Mouse (Mus musculus): Measurements from ENCODE around the gene Dcdc2b. TPM values are rescaled to one million over a fixed set of nuclear protein-coding genes. Genes with fewer than 3 reads are reported as not detected.
A peak's percentile ranks its signal among the peaks of the same experiment; 100 is the strongest.

Gene Dcdc2b
- polyA plus RNA-seq, 1 experiment from 2014 or later = 3.0 TPM

DNA sequence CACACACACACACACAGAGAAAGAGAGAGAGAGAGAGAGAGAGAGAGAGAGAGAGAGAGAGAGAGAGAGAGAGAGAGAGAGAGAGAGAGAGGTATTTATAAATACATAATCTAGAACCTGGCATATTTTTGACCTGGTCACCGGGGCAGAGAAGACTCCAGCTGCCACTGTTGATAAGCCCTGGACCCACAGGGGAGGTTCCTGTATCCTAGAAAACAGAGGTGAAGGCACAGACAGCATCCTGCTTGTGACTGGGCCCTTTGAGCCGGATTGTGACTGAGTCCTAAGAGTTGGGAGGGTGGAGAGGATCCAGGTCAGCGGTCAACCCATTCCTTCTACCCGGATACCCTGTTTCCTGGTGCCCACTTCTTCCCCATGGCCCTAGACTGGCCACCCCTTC, 25.2 kb downstream of the Dcdc2b start:
- H3K27me3 ChIP-seq (ENCODE audit: control insufficient read depth, insufficient read depth, low read length) = no peaks in the 10 kb centered on the region
- no peak overlapping the region for H3K4me3 ChIP-seq (replicated peaks; ENCODE audit: low read length)
- H3K9ac ChIP-seq (ENCODE audit: low read length) = no peak overlapping the region
- no peaks in the 10 kb centered on the region for H3K9me3 ChIP-seq (replicated peaks; ENCODE audit: control insufficient read depth, low read length)
- 73% methylated on average over 4 of the region's 4 CpGs for WGBS
- no peak for ATAC-seq (ENCODE audit: insufficient read depth, low FRiP score)
- H3K36me3 ChIP-seq (ENCODE audit: control insufficient read depth, insufficient read depth, low read length) = peaks cover 20% of the 10 kb centered on the region
- no peaks in the 10 kb centered on the region for H3K4me1 ChIP-seq (ENCODE audit: control insufficient read depth, insufficient read depth, low read length)
- H3K4me2 ChIP-seq (ENCODE audit: low read depth, low read length) = no peak overlapping the region
- no peak overlapping the region for H3K27ac ChIP-seq (ENCODE audit: low read length)

DNA sequence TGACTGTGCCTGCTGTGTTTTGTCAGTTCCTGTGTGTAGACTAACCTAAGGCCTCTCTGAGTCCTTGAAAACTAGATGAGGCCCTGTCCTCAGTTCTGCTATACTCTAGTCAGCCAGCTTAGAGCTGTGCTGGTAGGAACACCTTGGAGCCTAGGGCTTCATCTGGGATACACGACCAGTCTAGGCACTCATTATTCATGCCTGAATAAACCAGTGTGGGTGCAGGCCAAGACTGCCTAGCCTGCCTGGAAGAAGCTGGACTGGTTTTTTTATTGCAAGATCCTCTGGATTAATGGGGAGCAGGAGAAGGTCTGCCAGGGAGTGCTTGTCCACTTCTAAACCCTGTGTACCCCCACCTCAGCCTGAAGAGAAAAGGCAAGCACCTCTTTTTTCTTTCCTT, 27.1 kb downstream of the Dcdc2b start:
- H3K27me3 ChIP-seq (ENCODE audit: control insufficient read depth, insufficient read depth, low read length) = no peaks in the 10 kb centered on the region
- no peaks in the 10 kb centered on the region for H3K9me3 ChIP-seq (replicated peaks; ENCODE audit: control insufficient read depth, low read length)
- peaks cover 17% of the 10 kb centered on the region for H3K36me3 ChIP-seq (ENCODE audit: control insufficient read depth, insufficient read depth, low read length)
- no peaks in the 10 kb centered on the region for H3K4me1 ChIP-seq (ENCODE audit: control insufficient read depth, insufficient read depth, low read length)
- no peak overlapping the region for H3K4me3 ChIP-seq (replicated peaks; ENCODE audit: low read length)
- no peak overlapping the region for H3K9ac ChIP-seq (ENCODE audit: low read length)
- ATAC-seq (ENCODE audit: insufficient read depth, low FRiP score) = no peak
- WGBS = 43% methylated on average over 1 of the region's 1 CpGs
- no peak overlapping the region for H3K27ac ChIP-seq (ENCODE audit: low read length)
- no peak overlapping the region for H3K4me2 ChIP-seq (ENCODE audit: low read depth, low read length)

DNA sequence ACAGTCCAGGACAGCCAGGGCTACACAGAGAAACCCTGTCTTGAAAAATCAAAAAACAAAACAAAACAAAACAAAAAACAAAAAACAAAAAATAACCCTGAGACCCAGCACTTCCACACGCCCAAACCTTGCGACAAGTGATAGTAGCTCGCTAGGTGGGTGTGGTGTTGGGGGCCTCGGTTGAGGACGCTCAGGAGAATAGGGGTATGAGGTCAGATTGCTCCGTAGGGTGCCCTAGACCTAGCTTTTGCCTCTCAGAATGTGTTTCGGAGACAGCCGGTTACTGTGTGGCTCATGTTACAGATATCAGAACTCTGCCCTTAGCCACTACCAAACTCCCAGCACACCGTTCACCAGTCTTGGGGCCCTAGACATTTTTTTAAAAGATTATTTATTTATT, 28.3 kb downstream of the Dcdc2b start:
- 80% methylated on average over 9 of the region's 9 CpGs for WGBS
- peaks cover 8% of the 10 kb centered on the region; the same call in 1 of the 2 replicates for H3K36me3 ChIP-seq (ENCODE audit: control insufficient read depth, insufficient read depth, low read length)
- no peak for ATAC-seq (ENCODE audit: insufficient read depth, low FRiP score)
- H3K9ac ChIP-seq (ENCODE audit: low read length) = 0 out of 2 replicates have a peak overlapping the region, but pooled peaks have one; percentile 76
- H3K9me3 ChIP-seq (replicated peaks; ENCODE audit: control insufficient read depth, low read length) = no peaks in the 10 kb centered on the region
- H3K27me3 ChIP-seq (ENCODE audit: control insufficient read depth, insufficient read depth, low read length) = no peaks in the 10 kb centered on the region
- peak overlapping the region; percentile 84 for H3K4me2 ChIP-seq (ENCODE audit: low read depth, low read length)
- H3K4me1 ChIP-seq (ENCODE audit: control insufficient read depth, insufficient read depth, low read length) = no peaks in the 10 kb centered on the region
- H3K27ac ChIP-seq (ENCODE audit: low read length) = no peak overlapping the region
- no peak overlapping the region for H3K4me3 ChIP-seq (replicated peaks; ENCODE audit: low read length)

DNA sequence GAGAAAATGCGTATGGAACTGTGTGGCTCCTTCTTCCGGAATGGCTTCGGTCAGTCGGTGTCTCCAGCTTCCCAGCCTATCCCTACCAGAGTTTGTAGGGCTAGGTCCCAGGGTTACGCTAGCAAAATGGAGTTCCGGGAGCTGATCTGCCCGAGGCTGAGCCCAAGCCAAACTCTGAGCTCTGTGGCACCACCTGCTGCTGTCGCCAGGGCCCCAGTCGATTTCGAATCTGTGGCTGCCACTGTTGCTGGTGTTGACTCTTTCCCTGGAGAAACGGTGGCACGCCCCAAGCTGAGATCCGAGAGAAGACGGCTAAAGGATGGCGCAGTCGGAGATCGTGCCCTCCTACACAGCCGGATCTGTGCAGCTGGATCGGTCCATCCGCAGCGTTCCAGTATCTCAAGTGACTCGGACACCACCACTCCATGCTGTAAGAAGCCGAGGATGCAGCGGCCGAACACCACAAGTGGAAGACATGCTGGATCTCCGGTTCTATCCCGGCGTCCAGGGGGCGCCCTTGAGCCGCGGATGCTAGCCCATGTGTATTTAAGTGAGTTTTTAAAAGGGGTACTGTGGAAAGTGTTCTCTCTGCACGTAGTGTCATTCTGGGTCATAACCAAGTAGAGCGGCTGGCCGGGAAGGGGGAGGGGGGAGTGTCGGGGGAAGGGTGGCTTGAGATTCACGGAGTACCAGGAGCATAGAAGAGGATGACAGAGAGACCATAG, 29.0 kb downstream of the Dcdc2b start:
- WGBS = under 1% methylated on average over 36 of the region's 36 CpGs
- peak; percentile 82 for ATAC-seq (ENCODE audit: insufficient read depth, low FRiP score)

DNA sequence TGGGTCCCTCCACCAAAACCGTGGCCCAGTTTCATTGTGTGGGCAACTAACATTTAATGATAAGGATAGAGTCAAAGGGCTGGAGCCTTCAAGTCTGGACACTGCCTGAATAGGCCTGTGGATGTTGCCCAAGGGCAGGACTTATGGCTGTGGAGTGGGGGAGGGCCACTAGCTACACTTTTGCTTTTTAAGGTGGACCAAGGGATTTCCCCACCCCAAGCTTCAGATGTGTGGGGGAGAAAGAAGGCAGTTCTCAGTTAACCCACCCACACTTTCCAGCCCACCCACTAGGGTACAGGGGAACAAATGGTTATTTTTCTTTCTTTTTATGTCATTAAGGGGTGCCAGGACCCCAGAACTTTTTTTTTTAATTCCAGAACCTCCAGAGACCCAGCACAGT, 29.7 kb downstream of the Dcdc2b start:
- H3K27ac ChIP-seq (ENCODE audit: low read length) = peak overlapping the region; percentile 53
- peak overlapping the region; percentile 76 for H3K9ac ChIP-seq (ENCODE audit: low read length)
- H3K27me3 ChIP-seq (ENCODE audit: control insufficient read depth, insufficient read depth, low read length) = no peaks in the 10 kb centered on the region
- peak overlapping the region; percentile 84 for H3K4me2 ChIP-seq (ENCODE audit: low read depth, low read length)
- no peaks in the 10 kb centered on the region for H3K36me3 ChIP-seq (ENCODE audit: control insufficient read depth, insufficient read depth, low read length)
- H3K4me1 ChIP-seq (ENCODE audit: control insufficient read depth, insufficient read depth, low read length) = no peaks in the 10 kb centered on the region
- peak overlapping the region; percentile 58 for H3K4me3 ChIP-seq (replicated peaks; ENCODE audit: low read length)
- WGBS = 82% methylated on average over 1 of the region's 1 CpGs
- H3K9me3 ChIP-seq (replicated peaks; ENCODE audit: control insufficient read depth, low read length) = no peaks in the 10 kb centered on the region
- no peak for ATAC-seq (ENCODE audit: insufficient read depth, low FRiP score)

More for the DNA sequence above, 29.0 kb downstream of the Dcdc2b start:
- Histone ChIP-seq H3K4me1 (ENCODE audit: control insufficient read depth, insufficient read depth, low read length) (no peaks in the 10 kb centered on the region), H3K36me3 (ENCODE audit: control insufficient read depth, insufficient read depth, low read length) (0 out of 2 replicates have a peak, but pooled peaks cover under 1% of the 10 kb centered on the region), H3K9ac (ENCODE audit: low read length) (peak overlapping the region; percentile 76), H3K4me3 (replicated peaks; ENCODE audit: low read length) (peak overlapping the region; percentile 58), H3K4me2 (ENCODE audit: low read depth, low read length) (peak overlapping the region; percentile 84), H3K9me3 (replicated peaks; ENCODE audit: control insufficient read depth, low read length) (no peaks in the 10 kb centered on the region), H3K27me3 (ENCODE audit: control insufficient read depth, insufficient read depth, low read length) (no peaks in the 10 kb centered on the region), H3K27ac (ENCODE audit: low read length) (peak overlapping the region; percentile 53)

DNA sequence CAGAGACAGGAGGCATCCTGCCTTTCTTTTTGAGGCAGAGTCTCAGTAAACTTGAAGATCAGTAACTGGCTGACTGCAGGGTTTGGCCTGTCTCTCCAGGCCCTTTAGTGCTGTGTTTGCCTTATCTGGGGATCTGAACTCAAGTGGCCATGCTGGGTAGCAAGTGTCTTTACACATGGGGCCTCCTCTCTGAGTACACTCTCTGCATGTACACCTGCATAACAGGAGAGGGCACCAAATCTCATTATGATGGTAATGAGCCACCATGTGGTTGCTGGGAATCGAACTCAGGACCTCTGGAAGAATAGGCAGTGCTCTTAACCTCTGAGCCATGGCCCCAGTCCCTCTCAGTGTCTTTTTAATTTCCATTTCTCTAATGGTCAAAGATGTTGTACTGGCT, 31.8 kb downstream of the Dcdc2b start:
- Histone ChIP-seq H3K9ac (ENCODE audit: low read length) (no peak overlapping the region), H3K27ac (ENCODE audit: low read length) (no peak overlapping the region), H3K4me3 (replicated peaks; ENCODE audit: low read length) (no peak overlapping the region), H3K4me2 (ENCODE audit: low read depth, low read length) (no peak overlapping the region), H3K4me1 (ENCODE audit: control insufficient read depth, insufficient read depth, low read length) (no peaks in the 10 kb centered on the region), H3K36me3 (ENCODE audit: control insufficient read depth, insufficient read depth, low read length) (no peaks in the 10 kb centered on the region), H3K27me3 (ENCODE audit: control insufficient read depth, insufficient read depth, low read length) (no peaks in the 10 kb centered on the region), H3K9me3 (replicated peaks; ENCODE audit: control insufficient read depth, low read length) (no peaks in the 10 kb centered on the region)
- ATAC-seq (ENCODE audit: insufficient read depth, low FRiP score) = no peak
- WGBS = 83% methylated on average over 1 of the region's 1 CpGs

DNA sequence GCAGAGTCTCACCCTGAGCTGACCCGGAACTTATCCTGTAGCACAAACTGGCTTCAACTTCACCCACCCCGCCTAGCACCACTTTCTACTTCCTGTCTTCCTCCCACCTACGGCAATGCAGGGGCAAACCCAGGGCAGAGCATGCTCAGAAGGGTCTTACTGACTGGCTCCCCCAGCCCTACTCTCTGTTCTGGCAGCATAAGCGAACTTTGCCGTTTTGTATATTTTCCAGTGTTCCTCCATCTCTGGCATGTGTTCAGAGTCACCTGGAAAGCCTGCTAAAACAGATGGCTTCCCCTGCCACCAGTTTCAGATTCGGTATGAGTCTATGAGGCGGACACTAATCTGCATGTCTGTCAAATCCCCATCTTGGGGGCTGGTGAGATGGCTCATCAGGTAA, 33.7 kb downstream of the Dcdc2b start:
- no peak overlapping the region for H3K4me2 ChIP-seq (ENCODE audit: low read depth, low read length)
- WGBS = 50% methylated on average over 7 of the region's 7 CpGs
- no peak overlapping the region for H3K4me3 ChIP-seq (replicated peaks; ENCODE audit: low read length)
- H3K27me3 ChIP-seq (ENCODE audit: control insufficient read depth, insufficient read depth, low read length) = no peaks in the 10 kb centered on the region
- H3K4me1 ChIP-seq (ENCODE audit: control insufficient read depth, insufficient read depth, low read length) = no peaks in the 10 kb centered on the region
- no peaks in the 10 kb centered on the region for H3K36me3 ChIP-seq (ENCODE audit: control insufficient read depth, insufficient read depth, low read length)
- no peak overlapping the region for H3K27ac ChIP-seq (ENCODE audit: low read length)
- H3K9me3 ChIP-seq (replicated peaks; ENCODE audit: control insufficient read depth, low read length) = no peaks in the 10 kb centered on the region
- peak overlapping the region; percentile 43; the same call in 1 of the 2 replicates for H3K9ac ChIP-seq (ENCODE audit: low read length)
- no peak for ATAC-seq (ENCODE audit: insufficient read depth, low FRiP score)

DNA sequence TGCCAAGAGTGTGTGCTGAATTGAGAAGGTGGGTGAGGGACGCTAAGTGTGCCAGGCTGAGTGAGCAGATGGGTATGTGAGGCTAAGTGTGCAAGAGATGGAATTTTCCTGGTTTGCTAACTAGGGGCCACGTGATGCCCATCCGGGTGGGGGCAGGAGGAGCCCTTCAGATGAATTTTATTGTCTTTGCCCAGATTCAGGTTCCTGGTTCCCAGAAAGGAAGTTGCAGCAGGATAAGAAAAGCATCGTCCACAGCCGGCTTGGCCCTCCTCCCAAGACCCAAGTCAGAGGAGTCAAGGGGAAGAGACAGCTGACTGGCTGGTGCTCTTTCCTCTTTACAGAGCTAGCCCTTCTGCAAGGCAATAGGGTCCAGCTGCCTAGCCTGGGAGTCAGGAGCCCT, 35.6 kb downstream of the Dcdc2b start, which contains the start of gene Fam167b:
Fam167b (minus strand) TSS at position 84 of the 400 bp plus-strand sequence.
- Histone ChIP-seq H3K27ac (ENCODE audit: low read length) (no peak within 1 kb of the TSS), H3K4me3 (replicated peaks; ENCODE audit: low read length) (no peak within 1 kb of the TSS), H3K27me3 (ENCODE audit: control insufficient read depth, insufficient read depth, low read length) (no peaks in the 10 kb centered on the region), H3K36me3 (ENCODE audit: control insufficient read depth, insufficient read depth, low read length) (no peaks in the 10 kb centered on the region), H3K4me1 (ENCODE audit: control insufficient read depth, insufficient read depth, low read length) (0 out of 2 replicates have a peak, but pooled peaks cover 2% of the 10 kb centered on the region), H3K4me2 (ENCODE audit: low read depth, low read length) (no peak within 1 kb of the TSS), H3K9me3 (replicated peaks; ENCODE audit: control insufficient read depth, low read length) (no peaks in the 10 kb centered on the region), H3K9ac (ENCODE audit: low read length) (no peak within 1 kb of the TSS)
- WGBS = 76% methylated on average over 5 of the region's 5 CpGs
- ATAC-seq (ENCODE audit: insufficient read depth, low FRiP score) = no peak

DNA sequence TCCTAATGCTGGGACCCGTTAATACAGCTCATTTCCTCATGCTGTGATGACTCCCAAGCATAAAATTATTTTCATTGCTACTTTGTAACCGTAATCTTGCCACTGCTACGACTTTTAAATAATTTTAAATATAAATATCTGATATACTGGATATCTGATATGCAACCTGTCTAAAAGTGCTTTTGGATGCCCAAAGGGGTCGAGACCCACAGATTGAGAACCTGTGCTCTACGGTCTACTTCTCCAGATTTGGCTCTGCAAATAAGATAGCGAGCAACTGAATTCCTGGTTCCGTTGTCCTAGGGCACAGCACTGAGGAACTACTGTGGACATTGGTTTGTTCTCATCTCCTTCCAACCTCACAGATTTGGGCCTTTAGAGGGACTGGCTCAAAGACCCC, 36.4 kb downstream of the Dcdc2b start:
- Histone ChIP-seq H3K27me3 (ENCODE audit: control insufficient read depth, insufficient read depth, low read length) (no peaks in the 10 kb centered on the region), H3K4me2 (ENCODE audit: low read depth, low read length) (no peak overlapping the region), H3K27ac (ENCODE audit: low read length) (no peak overlapping the region), H3K9ac (ENCODE audit: low read length) (no peak overlapping the region), H3K4me1 (ENCODE audit: control insufficient read depth, insufficient read depth, low read length) (0 out of 2 replicates have a peak, but pooled peaks cover 2% of the 10 kb centered on the region), H3K4me3 (replicated peaks; ENCODE audit: low read length) (no peak overlapping the region), H3K36me3 (ENCODE audit: control insufficient read depth, insufficient read depth, low read length) (no peaks in the 10 kb centered on the region), H3K9me3 (replicated peaks; ENCODE audit: control insufficient read depth, low read length) (no peaks in the 10 kb centered on the region)
- no peak for ATAC-seq (ENCODE audit: insufficient read depth, low FRiP score)
- WGBS = 75% methylated on average over 7 of the region's 7 CpGs
